Mouse (Mus musculus) intestine, embryonic 14.5 days (tissue): ENCODE results near the gene Serpina5. TPM values are rescaled to one million over a fixed set of nuclear protein-coding genes. Genes with fewer than 3 reads are reported as not detected.

Source experiments
- ATAC-seq: fragments of 200-750 bp; cut with Nextera tagmentation; replicated peaks from 2 replicates; pipeline ENCODE4 v1.8.0; 2017; ENCODE audit warnings: low read depth, moderate number of reproducible peaks, moderate TSS enrichment, moderate library complexity; ENCODE audit not compliant: low FRiP score, low TSS enrichment
- DNase-seq: peaks from one replicate; pipeline ENCODE4 v3.0.0-alpha.2; 2018; ENCODE audit warnings: low spot score
- H3K27ac ChIP-seq: fragments of 300-500 bp; sonication (generic); 2 replicates; pipeline ENCODE4 v1.5.1; 2014; ENCODE audit warnings: low read depth, mild to moderate bottlenecking, control low read depth
- H3K27me3 ChIP-seq: fragments of 300-500 bp; sonication (generic); replicated peaks from 2 replicates; pipeline ENCODE4 v1.6.1; 2014; ENCODE audit warnings: low read length, control low read depth; ENCODE audit not compliant: control insufficient read depth, insufficient read depth
- H3K36me3 ChIP-seq: fragments of 300-500 bp; sonication (generic); 2 replicates; pipeline ENCODE4 v1.6.1; 2014; ENCODE audit warnings: low read length, control low read depth; ENCODE audit not compliant: control insufficient read depth, insufficient read depth
- H3K4me1 ChIP-seq: fragments of 300-500 bp; sonication (generic); replicated peaks from 2 replicates; pipeline ENCODE4 v1.6.1; 2014; ENCODE audit warnings: low read length, control low read depth, mixed read lengths; ENCODE audit not compliant: control insufficient read depth, insufficient read depth
- H3K4me2 ChIP-seq: fragments of 300-500 bp; sonication (generic); 2 replicates; pipeline ENCODE4 v1.6.1; 2014; ENCODE audit warnings: low read length
- H3K4me3 ChIP-seq: fragments of 300-500 bp; sonication (generic); 2 replicates; pipeline ENCODE4 v1.5.1; 2014; ENCODE audit warnings: low read depth, low read length, control low read depth, mixed read lengths
- H3K9ac ChIP-seq: fragments of 300-500 bp; sonication (generic); 2 replicates; pipeline ENCODE4 v1.6.1; 2014; ENCODE audit warnings: mild to moderate bottlenecking, low read length
- H3K9me3 ChIP-seq: fragments of 300-500 bp; sonication (generic); 2 replicates; pipeline ENCODE4 v1.6.1; 2016; ENCODE audit warnings: low read length, control low read depth; ENCODE audit not compliant: control insufficient read depth
- WGBS: fragments of 180-500 bp; shearing (Covaris S2); extraction: QIAGEN DNeasy Blood & Tissue Kit; methylation state at CpG from one replicate; pipeline ENCODE4 v1.1.7; 2014; 5-methylcytosine and 5-hydroxymethylcytosine counted together
- polyA plus RNA-seq: library from polyadenylated mRNA; unstranded; fragments of >200 nt; fragmentation: Nextera tagmentation; extraction: Ambion mirVana; gene quantifications from 2 replicates; pipeline ENCODE4 v1.2.1, GENCODE M21; 2014

Gene Serpina5
- not detected in 2 replicates for polyA plus RNA-seq

GRCm38 (mm10) chr12:104100768-104101167 is at the start of gene Serpina5:
Gene Serpina5 (plus strand): TSS chr12:104101113.
- Histone ChIP-seq H3K4me2 (no peak within 1 kb of the TSS), H3K27ac (no peak within 1 kb of the TSS), H3K9me3 (no peaks in the 10 kb centered on the region), H3K9ac (no peak within 1 kb of the TSS), H3K36me3 (no peaks in the 10 kb centered on the region), H3K27me3 (no peaks in the 10 kb centered on the region), H3K4me1 (no peaks in the 10 kb centered on the region), H3K4me3 (no peak within 1 kb of the TSS)
- WGBS, result 86% methylated on average over 6 of the region's 6 CpGs
- no peak for DNase-seq
- no peak for ATAC-seq

- H3K4me2 ChIP-seq, result no peak overlapping the region
- no peaks in the 10 kb centered on the region for H3K9me3 ChIP-seq
- WGBS, result 53% methylated on average over 1 of the region's 1 CpGs
- H3K27me3 ChIP-seq, result no peaks in the 10 kb centered on the region
- H3K27ac ChIP-seq, result no peak overlapping the region
- DNase-seq, result no peak
- no peak overlapping the region for H3K4me3 ChIP-seq
- no peaks in the 10 kb centered on the region for H3K4me1 ChIP-seq
- ATAC-seq, result no peak
- no peaks in the 10 kb centered on the region for H3K36me3 ChIP-seq
- H3K9ac ChIP-seq, result no peak overlapping the region
These were observed 46.9 kb upstream of the Serpina5 start for GRCm38 (mm10) chr12:104053995-104054394.

- no peak for ATAC-seq
- H3K4me1 ChIP-seq, result no peaks in the 10 kb centered on the region
These were observed 45.2 kb upstream of the Serpina5 start for GRCm38 (mm10) chr12:104055755-104056154.

GRCm38 (mm10) chr12:104057050-104057449 is 43.9 kb upstream of the Serpina5 start:
- Histone ChIP-seq H3K27me3 (no peaks in the 10 kb centered on the region), H3K9ac (no peak overlapping the region), H3K4me2 (no peak overlapping the region), H3K27ac (no peak overlapping the region), H3K4me1 (no peaks in the 10 kb centered on the region), H3K9me3 (no peaks in the 10 kb centered on the region), H3K36me3 (no peaks in the 10 kb centered on the region), H3K4me3 (no peak overlapping the region)
- no peak for DNase-seq
- no peak for ATAC-seq
- 25% methylated on average over 4 of the region's 4 CpGs for WGBS

More at GRCm38 (mm10) chr12:104055755-104056154, 45.2 kb upstream of the Serpina5 start:
- Histone ChIP-seq H3K9ac (no peak overlapping the region), H3K27me3 (no peaks in the 10 kb centered on the region), H3K36me3 (no peaks in the 10 kb centered on the region), H3K27ac (no peak overlapping the region), H3K4me2 (no peak overlapping the region), H3K4me3 (no peak overlapping the region), H3K9me3 (no peaks in the 10 kb centered on the region)
- DNase-seq, result no peak
- WGBS, result 76% methylated on average over 8 of the region's 8 CpGs

GRCm38 (mm10) chr12:104057531-104057930 is 43.4 kb upstream of the Serpina5 start:
- no peaks in the 10 kb centered on the region for H3K9me3 ChIP-seq
- DNase-seq, result no peak
- H3K27me3 ChIP-seq, result no peaks in the 10 kb centered on the region
- no peak overlapping the region for H3K4me3 ChIP-seq
- no peaks in the 10 kb centered on the region for H3K4me1 ChIP-seq
- ATAC-seq, result no peak
- H3K27ac ChIP-seq, result no peak overlapping the region
- no peaks in the 10 kb centered on the region for H3K36me3 ChIP-seq
- 88% methylated on average over 7 of the region's 7 CpGs for WGBS
- no peak overlapping the region for H3K4me2 ChIP-seq
- no peak overlapping the region for H3K9ac ChIP-seq

GRCm38 (mm10) chr12:104060126-104060525 is 40.8 kb upstream of the Serpina5 start:
- DNase-seq, result no peak
- ATAC-seq, result no peak
- no peaks in the 10 kb centered on the region for H3K27me3 ChIP-seq

GRCm38 (mm10) chr12:104061862-104062261 is 39.1 kb upstream of the Serpina5 start:
- H3K4me3 ChIP-seq, result no peak overlapping the region
- 37% methylated on average over 2 of the region's 2 CpGs for WGBS
- ATAC-seq, result no peak

More at GRCm38 (mm10) chr12:104060126-104060525, 40.8 kb upstream of the Serpina5 start:
- Histone ChIP-seq H3K9me3 (no peaks in the 10 kb centered on the region), H3K4me3 (no peak overlapping the region), H3K36me3 (no peaks in the 10 kb centered on the region), H3K4me1 (no peaks in the 10 kb centered on the region), H3K27ac (no peak overlapping the region), H3K4me2 (no peak overlapping the region), H3K9ac (no peak overlapping the region)
- WGBS, result 79% methylated on average over 6 of the region's 6 CpGs

GRCm38 (mm10) chr12:104064532-104064931 is 36.4 kb upstream of the Serpina5 start:
- H3K4me2 ChIP-seq, result no peak overlapping the region
- H3K9me3 ChIP-seq, result no peaks in the 10 kb centered on the region
- 69% methylated on average over 4 of the region's 4 CpGs for WGBS
- no peaks in the 10 kb centered on the region for H3K36me3 ChIP-seq
- ATAC-seq (no peak), DNase-seq (no peak)
- H3K4me3 ChIP-seq, result no peak overlapping the region
- H3K27me3 ChIP-seq, result no peaks in the 10 kb centered on the region
- no peak overlapping the region for H3K27ac ChIP-seq
- no peaks in the 10 kb centered on the region for H3K4me1 ChIP-seq
- H3K9ac ChIP-seq, result no peak overlapping the region

More at GRCm38 (mm10) chr12:104061862-104062261, 39.1 kb upstream of the Serpina5 start:
- H3K27me3 ChIP-seq, result no peaks in the 10 kb centered on the region
- H3K9me3 ChIP-seq, result no peaks in the 10 kb centered on the region
- H3K4me2 ChIP-seq, result no peak overlapping the region
- H3K27ac ChIP-seq, result no peak overlapping the region
- H3K9ac ChIP-seq, result no peak overlapping the region
- DNase-seq, result no peak
- no peaks in the 10 kb centered on the region for H3K4me1 ChIP-seq
- no peaks in the 10 kb centered on the region for H3K36me3 ChIP-seq

GRCm38 (mm10) chr12:104064996-104065395 is 35.9 kb upstream of the Serpina5 start:
- no peak overlapping the region for H3K9ac ChIP-seq
- no peaks in the 10 kb centered on the region for H3K4me1 ChIP-seq
- WGBS, result 77% methylated on average over 4 of the region's 4 CpGs
- H3K27ac ChIP-seq, result no peak overlapping the region
- no peaks in the 10 kb centered on the region for H3K36me3 ChIP-seq
- no peak for ATAC-seq
- H3K9me3 ChIP-seq, result no peaks in the 10 kb centered on the region
- H3K4me3 ChIP-seq, result no peak overlapping the region
- no peak overlapping the region for H3K4me2 ChIP-seq
- no peaks in the 10 kb centered on the region for H3K27me3 ChIP-seq
- DNase-seq, result no peak
